Mouse (Mus musculus) fat pad, adult 2 months (tissue): ENCODE measurements around the gene Olfr557.

Source experiments
- DNase-seq: peaks from one replicate; pipeline ENCODE4 v3.0.0-alpha.2; 2011; ENCODE audit warnings: low read depth, low spot score; ENCODE audit errors: extremely low read depth

Gene Olfr557

DNA sequence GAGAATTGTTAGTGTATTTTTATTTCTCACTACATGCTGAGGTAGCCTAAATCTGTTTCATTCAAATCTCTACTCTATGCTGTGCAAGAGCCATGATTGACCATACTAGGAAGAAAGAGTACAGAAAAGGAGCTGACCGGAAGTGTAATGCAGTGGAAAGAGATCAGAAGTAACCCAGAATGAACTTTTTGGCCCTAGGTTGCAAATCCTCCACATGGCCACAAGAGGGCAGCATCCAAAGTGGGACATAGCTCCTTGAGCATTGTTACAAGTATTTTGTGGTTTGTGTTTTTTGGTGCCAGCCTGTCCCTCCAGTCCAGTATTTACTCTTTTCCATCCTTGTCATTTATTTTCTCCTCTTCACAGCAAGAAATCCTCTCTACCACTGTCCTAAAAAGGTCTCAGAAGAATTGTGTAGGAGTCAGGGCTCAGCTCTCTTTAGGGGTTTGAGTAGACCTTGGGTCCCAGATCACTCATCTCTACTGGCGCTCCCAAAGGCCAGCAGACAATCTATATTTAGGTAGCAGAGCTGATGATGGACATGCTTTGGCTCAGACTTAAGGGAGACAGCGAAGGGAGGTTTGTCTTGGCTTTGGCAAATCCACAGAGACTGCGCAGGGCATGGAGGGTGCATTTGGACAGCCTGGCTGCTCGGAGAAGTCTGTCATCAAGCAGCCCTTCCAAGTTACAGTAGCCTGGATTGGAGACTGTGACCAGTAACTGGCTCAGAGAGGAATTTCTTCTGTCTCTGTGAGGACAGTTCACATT is at the start of gene Olfr557:
Olfr557 (plus strand) TSS at position 553 of the 768 bp plus-strand sequence.
- DNase-seq: no peak

- DNase-seq: no peak
These were observed 37.2 kb upstream of the Olfr557 start, which contains the start of gene Olfr555 for GRCm38 (mm10) chr7:102658523-102658922. TSS of gene Olfr555 (plus strand) at chr7:102658823.

- no peak for DNase-seq
These were observed 31.1 kb upstream of the Olfr557 start, which contains the start of gene Olfr556 for GRCm38 (mm10) chr7:102664599-102664998. TSS of gene Olfr556 (plus strand) at chr7:102664899.

GRCm38 (mm10) chr7:102665378-102665777 is 30.3 kb upstream of the Olfr557 start:
- no peak for DNase-seq

- DNase-seq: no peak
These were observed 19.5 kb upstream of the Olfr557 start for GRCm38 (mm10) chr7:102676225-102676624.

GRCm38 (mm10) chr7:102681916-102682315 is 13.8 kb upstream of the Olfr557 start:
- DNase-seq: no peak

GRCm38 (mm10) chr7:102686944-102687501 is 8.7 kb upstream of the Olfr557 start, which contains the start of gene Trim68:
TSS of gene Trim68 (minus strand) at chr7:102687327.
- peak; percentile 66 for DNase-seq

DNA sequence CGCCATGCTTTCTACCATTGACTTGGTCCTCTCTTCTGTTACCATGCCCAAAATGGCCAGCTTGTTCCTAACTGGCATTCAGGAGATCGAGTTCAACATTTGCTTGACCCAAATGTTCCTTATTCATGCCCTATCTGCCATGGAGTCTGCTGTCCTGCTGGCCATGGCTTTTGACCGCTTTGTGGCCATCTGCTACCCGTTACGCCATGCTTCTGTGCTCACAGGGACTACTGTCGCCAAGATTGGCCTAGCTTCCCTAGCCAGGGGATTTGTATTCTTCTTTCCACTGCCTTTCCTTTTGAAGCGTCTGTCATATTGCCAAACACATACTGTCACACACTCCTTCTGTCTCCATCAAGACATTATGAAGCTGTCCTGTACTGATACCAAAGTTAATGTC is 2.8 kb downstream of the Olfr557 start:
- no peak for DNase-seq

GRCm38 (mm10) chr7:102701915-102702314 is 6.2 kb downstream of the Olfr557 start, which contains the start of gene Olfr558:
TSS of gene Olfr558 (plus strand) at chr7:102702215.
- no peak for DNase-seq

GRCm38 (mm10) chr7:102718970-102719369 is 23.3 kb downstream of the Olfr557 start, which contains the start of gene Olfr33:
TSS of gene Olfr33 (minus strand) at chr7:102719070.
- no peak for DNase-seq

- DNase-seq: no peak
These were observed 31.7 kb downstream of the Olfr557 start, which contains the start of gene Olfr559 for GRCm38 (mm10) chr7:102727391-102727790. TSS of gene Olfr559 (minus strand) at chr7:102727491.

DNA sequence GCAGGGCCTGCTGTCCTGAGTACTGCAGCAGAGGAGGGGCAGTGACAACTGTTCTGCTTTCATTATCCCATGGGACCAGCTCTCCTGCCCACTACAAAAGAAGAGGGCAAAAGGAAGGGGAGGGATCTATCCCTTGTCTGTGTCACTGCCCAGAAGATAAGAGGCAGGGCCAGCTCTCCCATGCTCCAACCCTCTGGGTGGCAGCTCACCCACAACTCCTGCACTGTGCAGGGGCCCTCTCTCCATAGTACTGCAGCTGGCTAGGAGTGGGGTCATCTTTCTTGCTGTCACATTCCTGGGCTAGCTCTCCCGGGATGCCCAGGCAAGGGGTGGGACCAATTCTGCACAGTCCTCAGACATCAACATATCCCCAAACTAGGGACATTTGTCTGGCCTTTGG is 38.1 kb downstream of the Olfr557 start:
- no peak for DNase-seq

GRCm38 (mm10) chr7:102737705-102738104 is 42.0 kb downstream of the Olfr557 start:
- no peak for DNase-seq
